In the genomic region with DNA sequence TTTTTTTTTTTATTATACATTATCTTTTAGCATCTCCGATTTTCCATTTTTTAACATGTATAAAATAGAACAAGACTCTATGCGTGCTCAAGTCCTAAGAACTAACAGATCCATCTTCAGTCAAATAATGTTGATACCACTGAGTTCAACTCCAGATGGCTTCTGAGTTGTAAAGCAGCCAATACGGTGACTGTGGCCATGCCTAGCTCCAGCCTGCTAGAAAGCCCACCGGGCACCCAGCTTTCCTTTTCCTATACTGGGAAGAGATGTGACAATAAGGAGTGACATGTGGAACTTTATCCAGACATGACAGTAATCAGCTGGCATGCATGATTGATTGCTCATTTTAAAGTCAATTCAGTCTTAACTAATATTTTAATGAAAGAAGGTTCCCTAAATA, we compare ENCODE assay signal across 23 mouse cellular contexts.
DNase-seq lines count a peak whose midpoint lies in the region; ATAC-seq and TF ChIP-seq lines count a peak whose summit lies in the region.
"Had no signal": no experiment of that assay in that cellular context is flagged by ENCODE, and none has a peak within 500 bp of the region (broad histone marks: within the 10 kb centered on the region; RNA-seq: fewer than 3 reads in every experiment).

No protein-coding gene starts in this region.

- ATAC-seq in cerebellum, adult (ENCODE audit: insufficient number of reproducible peaks, low FRiP score, low TSS enrichment), result no peak
- 0 out of 2 replicates have a peak, but pooled peaks have one; percentile 29 for ATAC-seq in forebrain, embryonic 14.5 days
- no peak for ATAC-seq in forebrain, embryonic 11.5 days (replicated peaks; ENCODE audit: low FRiP score)
- peak; percentile 55 for ATAC-seq in forebrain, postnatal 0 days
- no peak for ATAC-seq in erythroid progenitor cell, adult 5-6 weeks (replicated peaks; ENCODE audit: low FRiP score, poor library complexity, severe bottlenecking)
- ATAC-seq: activated CD4-positive, CD25-positive, alpha-beta regulatory T cell, adult 4 months; CD4-positive, CD25-positive, alpha-beta regulatory T cell, adult 4 months; Patski had no signal

- no peak overlapping the region for H3K9ac ChIP-seq in forebrain, embryonic 14.5 days (ENCODE audit: low read length)
- no peak overlapping the region for H3K9ac ChIP-seq in forebrain, embryonic 11.5 days (ENCODE audit: low read length)
- no peak overlapping the region for H3K9ac ChIP-seq in forebrain, postnatal 0 days
- H3K9ac ChIP-seq: embryonic facial prominence, embryonic 12.5 days had no signal

- H3K9me3 ChIP-seq in forebrain, embryonic 14.5 days (replicated peaks; ENCODE audit: control insufficient read depth, low read length), result no peaks in the 10 kb centered on the region
- H3K9me3 ChIP-seq in forebrain, embryonic 11.5 days (ENCODE audit: control insufficient read depth, low read length), result no peaks in the 10 kb centered on the region
- H3K9me3 ChIP-seq in forebrain, postnatal 0 days (ENCODE audit: low read length), result no peaks in the 10 kb centered on the region
- H3K9me3 ChIP-seq: embryonic facial prominence, embryonic 10.5 days; embryonic facial prominence, embryonic 12.5 days; G1E had no signal

- H3K27ac ChIP-seq in forebrain, embryonic 14.5 days (ENCODE audit: low read depth, low read length), result no peak overlapping the region
- H3K27ac ChIP-seq in forebrain, embryonic 11.5 days (ENCODE audit: low read depth, low read length), result no peak overlapping the region
- no peak overlapping the region for H3K27ac ChIP-seq in forebrain, postnatal 0 days (ENCODE audit: low read depth, low read length)
- H3K27ac ChIP-seq: embryonic facial prominence, embryonic 10.5 days; embryonic facial prominence, embryonic 12.5 days; gastrocnemius, adult 2 months had no signal

- TF ChIP-seq POLR2A in brain, embryonic 14.5 days (IDR thresholded peaks at IDR 0.05; ENCODE audit: borderline replicate concordance, extremely low read depth, insufficient read depth, insufficient read length, poor library complexity, severe bottlenecking), result no peak

- H3K27me3 ChIP-seq in forebrain, embryonic 14.5 days (replicated peaks; ENCODE audit: control insufficient read depth, insufficient read depth, low read length), result no peaks in the 10 kb centered on the region
- H3K27me3 ChIP-seq in forebrain, embryonic 11.5 days (ENCODE audit: control insufficient read depth, insufficient read depth, low read length), result no peaks in the 10 kb centered on the region
- no peaks in the 10 kb centered on the region; the same call in 1 of the 2 replicates for H3K27me3 ChIP-seq in forebrain, postnatal 0 days (ENCODE audit: insufficient read depth, low read length)
- H3K27me3 ChIP-seq: embryonic facial prominence, embryonic 12.5 days had no signal

- H3K4me2 ChIP-seq in forebrain, embryonic 14.5 days (ENCODE audit: low read length), result no peak overlapping the region
- no peak overlapping the region for H3K4me2 ChIP-seq in forebrain, embryonic 11.5 days (ENCODE audit: low read depth, low read length, severe bottlenecking)
- H3K4me2 ChIP-seq in forebrain, postnatal 0 days (ENCODE audit: low read depth), result no peak overlapping the region
- H3K4me2 ChIP-seq: embryonic facial prominence, embryonic 12.5 days had no signal

- whole genome bisulfite sequencing in forebrain, embryonic 14.5 days, result 84% methylated on average over 4 of the region's 4 CpGs
- WGBS in forebrain, embryonic 11.5 days, result 93% methylated on average over 4 of the region's 4 CpGs
- 68% methylated on average over 4 of the region's 4 CpGs for WGBS in forebrain, postnatal 0 days

- no peak for TF ChIP-seq CTCF in brain, embryonic 14.5 days (IDR thresholded peaks at IDR 0.05; ENCODE audit: borderline replicate concordance, extremely low read depth, insufficient read depth, insufficient read length)
- no peak for TF ChIP-seq CTCF in forebrain, postnatal 0 days (IDR thresholded peaks at IDR 0.05; ENCODE audit: low read depth)

- no peak overlapping the region for H3K4me3 ChIP-seq in forebrain, embryonic 14.5 days (ENCODE audit: low read depth, low read length)
- H3K4me3 ChIP-seq in forebrain, embryonic 11.5 days (ENCODE audit: low read depth, low read length), result no peak overlapping the region
- H3K4me3 ChIP-seq in forebrain, postnatal 0 days (ENCODE audit: low read depth, low read length), result no peak overlapping the region
- H3K4me3 ChIP-seq: embryonic facial prominence, embryonic 10.5 days; embryonic facial prominence, embryonic 12.5 days; gastrocnemius, adult 2 months had no signal

- H3K4me1 ChIP-seq in forebrain, embryonic 14.5 days (ENCODE audit: control insufficient read depth, insufficient read depth, low read length), result no peaks in the 10 kb centered on the region
- no peaks in the 10 kb centered on the region for H3K4me1 ChIP-seq in forebrain, embryonic 11.5 days (replicated peaks; ENCODE audit: control insufficient read depth, insufficient read depth, low read length)
- H3K4me1 ChIP-seq in forebrain, postnatal 0 days (ENCODE audit: insufficient read depth), result no peaks in the 10 kb centered on the region
- H3K4me1 ChIP-seq: embryonic facial prominence, embryonic 10.5 days; embryonic facial prominence, embryonic 12.5 days had no signal

- no peaks in the 10 kb centered on the region for H3K36me3 ChIP-seq in forebrain, embryonic 14.5 days (ENCODE audit: control insufficient read depth, insufficient read depth, low read length)
- no peaks in the 10 kb centered on the region for H3K36me3 ChIP-seq in forebrain, embryonic 11.5 days (ENCODE audit: control insufficient read depth, insufficient read depth, low read length)
- H3K36me3 ChIP-seq in forebrain, postnatal 0 days (ENCODE audit: insufficient read depth), result no peaks in the 10 kb centered on the region
- H3K36me3 ChIP-seq: embryonic facial prominence, embryonic 10.5 days; embryonic facial prominence, embryonic 12.5 days; G1E had no signal

- peak; percentile 6 to 26 for DNase-seq in cerebellum, postnatal 10 days
- DNase-seq in forebrain, embryonic 14.5 days (ENCODE audit: low spot score), result peak; percentile 18
- no peak for DNase-seq in forebrain, embryonic 11.5 days (ENCODE audit: low spot score)
- peak; percentile 32 for DNase-seq in brain, embryonic 14.5 days (ENCODE audit: low read depth)
- DNase-seq in forebrain, postnatal 0 days, result peak; percentile 29
- DNase-seq: adrenal gland, adult 8-10 months; adrenal gland, postnatal 14 days; adrenal gland, postnatal 36 days; B cell, adult 2 months; cerebellum, adult 11 months; cerebellum, adult 18-20 months; cerebellum, adult 8-10 months; cerebellum, adult 9-11 months; cerebellum, postnatal 25 days; gastrocnemius, adult 2 months had no signal

Comparison
In these comparisons a context has a peak if more than half of its experiments do, and no peak if none do; other contexts are left out.
1. ATAC-seq: peak in forebrain, embryonic 14.5 days (single experiment) and forebrain, postnatal 0 days (single experiment); none in cerebellum, adult (single experiment), forebrain, embryonic 11.5 days (single experiment) and erythroid progenitor cell, adult 5-6 weeks (single experiment).